Mouse (Mus musculus) cortical plate, adult 2 months (tissue): ENCODE measurements around the gene Kif3b. TPM values are rescaled to one million over a fixed set of nuclear protein-coding genes. Genes with fewer than 3 reads are reported as not detected.

Source experiments
- H3K27ac ChIP-seq: fragments of 200-500 bp; 2 replicates; pipeline ENCODE4 v1.5.1; 2012; ENCODE audit warnings: low read length, control low read depth, inconsistent platforms; ENCODE audit not compliant: insufficient read depth
- H3K4me1 ChIP-seq: fragments of 200-500 bp; 2 replicates; pipeline ENCODE4 v1.6.1; 2011; ENCODE audit warnings: low read length; ENCODE audit not compliant: control insufficient read depth, insufficient read depth
- H3K4me3 ChIP-seq: fragments of 200-500 bp; 2 replicates; pipeline ENCODE4 v1.5.1; 2011; ENCODE audit warnings: mild to moderate bottlenecking, low read length, control low read depth; ENCODE audit not compliant: insufficient read depth
- CTCF ChIP-seq: fragments of 200-500 bp; IDR thresholded peaks from 2 replicates; pipeline ENCODE4 v1.5.1; 2011; ENCODE audit warnings: mild to moderate bottlenecking, control low read depth, low read length; ENCODE audit not compliant: insufficient read depth; ENCODE audit errors: extremely low read depth
- POLR2A ChIP-seq: fragments of 200-500 bp; IDR thresholded peaks from 2 replicates; pipeline ENCODE4 v1.6.1; 2011; ENCODE audit warnings: mild to moderate bottlenecking, low read length, control low read depth; ENCODE audit not compliant: insufficient read depth; ENCODE audit errors: extremely low read depth
- polyA plus RNA-seq: library from polyadenylated mRNA; depleted of rRNA; stranded (reverse); fragments of >200 nt; gene quantifications from 2 replicates; pipeline ENCODE4 v1.2.3, GENCODE M21; 2012

The Kif3b gene
- polyA plus RNA-seq, 1 experiment, result 34.6 TPM

DNA sequence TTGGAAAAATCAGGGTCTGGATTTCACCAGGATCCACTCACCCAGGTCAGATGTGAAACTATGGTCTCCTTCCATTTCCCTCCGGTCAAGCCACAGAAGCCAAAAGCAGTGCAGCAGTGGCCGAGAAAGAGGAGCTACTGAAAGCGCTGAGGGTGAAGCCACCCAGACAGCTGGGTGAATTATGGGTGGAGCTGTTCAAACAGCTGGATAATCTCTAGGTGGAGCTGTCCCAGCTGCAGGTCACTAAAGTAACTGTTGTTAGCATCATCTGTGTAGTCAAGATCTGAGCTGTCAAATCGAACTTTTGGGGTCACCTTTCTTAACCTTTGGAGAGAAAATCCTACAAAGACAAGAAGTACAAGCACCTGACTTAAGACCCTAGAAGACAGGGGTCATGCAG lies 7.2 kb downstream of the Kif3b start:
- no peak for TF ChIP-seq POLR2A
- TF ChIP-seq CTCF, result no peak
- Histone ChIP-seq H3K4me3 (no peak overlapping the region), H3K4me1 (peaks cover 3% of the 10 kb centered on the region; the same call in 1 of the 2 replicates), H3K27ac (no peak overlapping the region)

DNA sequence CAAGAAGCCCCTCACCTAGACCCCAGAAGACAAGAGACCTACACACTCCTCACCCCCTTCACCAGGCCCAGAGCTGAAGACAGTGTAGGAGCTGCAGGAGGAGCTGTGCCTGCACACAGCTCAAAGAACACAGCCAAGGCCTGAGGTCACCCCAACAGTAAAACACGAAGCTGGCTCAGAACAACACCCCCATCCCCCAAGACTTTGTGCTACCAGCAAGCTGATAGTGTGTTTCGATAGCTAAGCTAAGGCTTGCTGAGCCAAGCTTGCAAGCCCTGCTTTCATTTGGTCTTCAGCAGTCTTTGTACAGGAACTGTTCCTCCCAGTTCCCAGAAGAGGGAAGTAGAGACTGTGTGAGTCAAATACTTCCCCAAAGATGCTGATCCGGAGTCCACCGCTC lies 7.7 kb downstream of the Kif3b start:
- no peak overlapping the region for H3K4me3 ChIP-seq
- peaks cover 3% of the 10 kb centered on the region; the same call in 1 of the 2 replicates for H3K4me1 ChIP-seq
- no peak overlapping the region for H3K27ac ChIP-seq
- no peak for TF ChIP-seq POLR2A
- no peak for TF ChIP-seq CTCF

DNA sequence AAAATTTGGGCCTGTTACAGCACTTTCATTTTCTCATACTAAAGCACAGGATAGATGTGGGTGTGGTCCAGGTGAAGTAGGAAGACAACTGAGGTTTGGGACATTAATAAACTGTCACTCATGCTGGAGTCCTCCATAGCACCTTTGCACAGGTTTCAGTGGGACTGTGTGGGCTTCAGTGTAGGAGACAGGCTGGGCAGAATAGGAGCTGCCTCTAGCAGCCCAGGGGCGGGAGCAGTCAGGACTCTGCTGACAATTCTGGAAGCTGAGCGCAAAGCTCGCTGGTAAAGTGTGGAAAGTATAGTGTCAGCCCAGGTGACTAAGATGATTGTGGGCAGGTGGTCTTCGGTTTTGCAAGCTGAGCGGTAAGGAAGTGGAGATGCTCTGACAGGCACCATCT lies 9.9 kb downstream of the Kif3b start:
- Histone ChIP-seq H3K4me3 (no peak overlapping the region), H3K4me1 (peaks cover 6% of the 10 kb centered on the region), H3K27ac (no peak overlapping the region)
- no peak for TF ChIP-seq CTCF
- TF ChIP-seq POLR2A, result no peak

DNA sequence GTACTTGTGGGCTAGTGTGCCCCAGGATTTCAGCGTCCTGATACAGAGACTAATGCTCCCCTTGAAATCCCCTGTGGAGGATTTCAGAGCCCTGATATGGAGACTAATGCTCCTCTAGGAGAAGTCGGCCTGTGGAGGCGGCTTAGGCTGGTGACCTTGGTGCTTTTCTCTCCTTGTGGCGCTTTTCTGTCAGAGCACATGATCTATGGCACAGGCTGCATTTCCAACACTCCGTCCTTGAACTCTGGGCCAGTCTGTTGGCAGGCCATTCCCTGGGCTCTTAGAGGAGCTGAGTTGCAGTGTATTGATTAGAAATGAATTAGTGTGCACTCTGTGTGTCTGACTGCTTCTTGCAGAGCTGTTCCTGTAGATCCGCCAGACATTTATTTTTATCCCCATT lies 14.0 kb downstream of the Kif3b start:
- Histone ChIP-seq H3K4me3 (no peak overlapping the region), H3K4me1 (peaks cover 12% of the 10 kb centered on the region), H3K27ac (peak overlapping the region; percentile 2; the same call in 1 of the 2 replicates)
- TF ChIP-seq CTCF, result no peak
- no peak for TF ChIP-seq POLR2A

DNA sequence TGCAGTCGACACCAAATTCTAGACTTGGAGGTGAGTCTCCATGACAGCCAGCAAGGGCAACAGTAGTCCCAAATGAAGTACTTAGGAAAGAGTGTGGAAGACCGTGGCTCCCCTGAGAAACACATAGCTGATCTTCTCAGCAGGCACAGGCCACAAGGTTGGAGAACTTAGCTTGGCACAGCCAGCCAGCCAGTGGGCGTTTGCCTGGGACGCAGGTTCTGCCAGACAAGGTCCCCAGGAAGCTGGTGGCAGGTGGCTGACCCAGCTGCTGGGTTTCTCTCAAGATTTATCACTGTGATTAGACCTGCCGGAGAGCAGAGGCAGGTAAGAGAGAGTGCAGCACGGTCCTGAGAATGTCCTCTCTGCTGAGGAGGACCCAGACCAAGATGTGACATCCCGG lies 17.4 kb downstream of the Kif3b start:
- Histone ChIP-seq H3K4me1 (peaks cover 11% of the 10 kb centered on the region), H3K4me3 (no peak overlapping the region), H3K27ac (no peak overlapping the region)
- TF ChIP-seq POLR2A, result no peak

DNA sequence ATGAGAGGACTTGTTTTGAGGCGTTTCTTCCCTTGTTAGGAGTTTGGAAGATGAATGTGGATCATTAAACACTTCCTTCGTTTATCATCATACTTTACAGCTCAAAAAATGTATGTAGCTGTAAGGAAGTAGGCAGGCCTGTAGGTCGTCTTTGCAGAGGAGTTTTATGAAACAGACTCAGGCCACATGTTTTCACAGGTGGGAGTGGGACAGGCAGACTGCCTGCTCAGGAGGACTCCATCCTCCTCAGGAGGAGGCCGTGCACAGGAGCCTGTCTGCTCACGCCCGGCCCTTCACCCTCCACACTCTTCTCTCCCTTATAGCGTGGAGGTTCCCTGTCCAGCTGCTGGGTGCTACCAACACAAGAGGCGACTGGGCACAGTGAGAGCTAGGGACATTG lies 17.9 kb downstream of the Kif3b start:
- TF ChIP-seq POLR2A (no peak), CTCF (no peak)
- Histone ChIP-seq H3K4me1 (peaks cover 11% of the 10 kb centered on the region), H3K4me3 (no peak overlapping the region), H3K27ac (no peak overlapping the region)

DNA sequence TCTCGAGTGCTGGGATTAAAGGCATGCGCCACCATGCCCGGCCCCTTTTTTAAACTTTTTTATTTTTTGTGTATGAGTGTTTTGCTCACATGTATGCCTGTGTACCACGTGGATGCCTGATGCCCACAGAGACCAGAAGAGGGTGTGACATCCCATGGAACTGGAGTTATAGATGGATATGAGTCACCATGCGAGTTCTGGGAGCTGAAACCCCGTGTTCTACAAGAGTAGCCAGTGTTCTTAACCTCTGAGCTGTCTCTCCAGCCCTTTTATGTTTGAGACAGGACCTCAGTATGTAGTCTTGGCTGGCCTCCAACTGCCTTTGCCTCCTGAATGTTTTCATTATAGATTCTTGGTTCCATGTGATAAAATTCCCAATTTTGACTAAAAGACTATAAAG lies 19.0 kb downstream of the Kif3b start:
- TF ChIP-seq POLR2A (no peak), CTCF (no peak)

DNA sequence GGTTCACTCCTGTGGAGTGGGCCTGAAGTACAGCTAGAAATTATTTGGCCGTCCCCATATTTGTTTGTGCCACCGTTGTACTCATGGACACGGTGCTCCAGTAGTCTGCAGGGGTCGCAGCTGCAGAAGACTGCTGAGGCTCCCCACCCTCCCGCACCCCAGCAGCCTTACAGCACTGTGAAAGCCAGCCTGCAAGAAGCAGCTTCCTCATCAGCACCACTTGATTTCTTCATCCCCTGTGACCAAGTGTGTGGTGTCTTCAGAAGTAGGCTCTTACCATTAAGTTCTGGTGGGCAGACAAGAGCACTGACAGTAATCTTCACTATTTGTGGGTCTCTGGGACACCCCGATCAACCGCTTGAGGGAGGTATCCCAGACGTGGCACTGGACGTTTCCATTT lies 21.7 kb downstream of the Kif3b start:
- TF ChIP-seq CTCF (no peak), POLR2A (no peak)
- Histone ChIP-seq H3K4me3 (no peak overlapping the region), H3K27ac (no peak overlapping the region), H3K4me1 (peaks cover 8% of the 10 kb centered on the region; the same call in 1 of the 2 replicates)

More for the DNA sequence above, 19.0 kb downstream of the Kif3b start:
- no peak overlapping the region for H3K4me3 ChIP-seq
- H3K4me1 ChIP-seq, result peaks cover 10% of the 10 kb centered on the region
- H3K27ac ChIP-seq, result no peak overlapping the region

DNA sequence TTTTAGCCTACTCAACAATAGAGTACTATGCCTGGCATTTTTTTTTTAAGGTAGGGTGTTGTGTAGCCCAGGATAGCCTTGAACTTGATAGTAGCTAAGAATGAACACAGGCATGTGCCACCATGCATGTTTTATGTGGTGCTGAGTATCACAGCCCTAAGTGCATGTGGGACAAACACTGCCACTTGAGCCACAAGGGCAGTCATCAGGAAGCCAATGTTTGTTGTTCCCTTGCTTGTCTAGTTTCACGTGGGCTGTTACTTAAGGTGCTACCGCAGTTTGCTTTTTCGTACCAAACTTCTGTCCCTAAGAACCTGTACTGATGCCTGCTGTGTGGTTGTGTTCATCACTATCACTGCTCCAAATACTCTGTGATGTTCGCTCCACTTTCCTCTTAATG lies 27.2 kb downstream of the Kif3b start:
- no peak overlapping the region for H3K4me3 ChIP-seq
- TF ChIP-seq POLR2A (no peak), CTCF (no peak)
- no peaks in the 10 kb centered on the region for H3K4me1 ChIP-seq
- H3K27ac ChIP-seq, result no peak overlapping the region

DNA sequence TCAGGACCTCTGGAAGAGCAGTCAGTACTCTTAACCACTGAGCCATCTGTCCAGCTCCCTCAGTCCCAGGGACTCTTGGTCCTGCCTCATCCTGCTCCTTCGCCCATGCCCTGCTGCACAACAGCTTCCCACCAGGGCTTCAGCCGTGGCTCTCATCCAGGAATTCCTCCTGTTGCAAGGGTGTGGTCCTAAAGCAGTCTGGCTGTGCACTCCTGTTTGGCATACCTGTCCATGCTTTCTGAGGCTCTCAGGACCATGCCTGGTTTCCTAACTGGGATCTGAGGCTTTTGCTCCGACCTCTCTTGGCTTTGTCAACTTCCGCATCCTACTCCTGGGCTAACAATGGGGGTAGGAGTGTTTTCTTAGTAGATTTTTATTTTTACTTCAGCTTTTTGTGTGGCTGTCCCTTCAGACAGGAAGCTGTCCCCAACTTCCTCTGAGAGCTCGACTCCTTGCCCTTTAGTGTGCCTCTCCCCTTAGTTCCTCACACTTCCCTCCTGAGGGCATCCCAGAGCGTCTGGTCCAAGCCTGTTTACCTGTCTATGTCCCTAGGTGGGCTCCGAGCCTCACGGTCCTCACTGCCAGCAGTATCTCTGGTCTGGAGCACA lies 27.9 kb downstream of the Kif3b start:
- Histone ChIP-seq H3K27ac (no peak overlapping the region), H3K4me3 (no peak overlapping the region), H3K4me1 (no peaks in the 10 kb centered on the region)
- TF ChIP-seq CTCF (no peak), POLR2A (no peak)
